In genomic region chr4:119088424-119088823, GRCm38 (mm10) we compare ENCODE assay signal across 23 mouse cellular contexts. TPM values are rescaled to one million over a fixed set of nuclear protein-coding genes. Genes with fewer than 3 reads are reported as not detected.
DNase-seq lines count a peak whose midpoint lies in the region; ATAC-seq and TF ChIP-seq lines count a peak whose summit lies in the region.
"Had no signal": no experiment of that assay in that cellular context is flagged by ENCODE, and none has a peak within 500 bp of the region (broad histone marks: within the 10 kb centered on the region; RNA-seq: fewer than 3 reads in every experiment).

No protein-coding gene starts in this region.

- ATAC-seq in heart, embryonic 12.5 days (ENCODE audit: insufficient number of reproducible peaks, low FRiP score), result no peak
- ATAC-seq: forebrain, embryonic 14.5 days; forebrain, embryonic 16.5 days had no signal

- DNase-seq in heart, postnatal 25 days (ENCODE audit: low spot score), result no peak
- peak; percentile 74 for DNase-seq in ES-CJ7 (ENCODE audit: low read depth, low spot score)
- peak; percentile 54 for DNase-seq in ZHBTc4 (ENCODE audit: low read depth, low spot score)
- no peak for DNase-seq in left cerebral cortex, postnatal 10 days (ENCODE audit: extremely low spot score in 1 of 2, low spot score in 2 of 2)
- no peak for DNase-seq in urinary bladder, postnatal 4 days (ENCODE audit: low spot score in 2 of 2)
- DNase-seq in layer of hippocampus, adult 2 months (ENCODE audit: low spot score in 2 of 2), result no peak
- DNase-seq: adrenal gland, adult 2 months; adrenal gland, postnatal 10 days; adrenal gland, postnatal 25 days; cerebellum, adult 11 months; cerebellum, adult 18-20 months; cerebellum, adult 8-10 months; cerebellum, adult 9-11 months; cerebellum, postnatal 14 days; cerebellum, postnatal 36 days; embryo, embryonic 11 days had no signal

- H3K36me3 ChIP-seq in heart, embryonic 12.5 days, result no peaks in the 10 kb centered on the region
- H3K36me3 ChIP-seq: embryonic facial prominence, embryonic 12.5 days; forebrain, embryonic 10.5 days; forebrain, embryonic 12.5 days had no signal

- intact Hi-C loops in heart, postnatal 25 days (cut with DNase I), result no loop called here
- intact Hi-C loops in left cerebral cortex, postnatal 10 days (cut with DNase I), result no loop called here

- H3K9ac ChIP-seq in heart, embryonic 12.5 days, result no peak overlapping the region
- H3K9ac ChIP-seq: embryonic facial prominence, embryonic 12.5 days; forebrain, embryonic 12.5 days had no signal

- no peak overlapping the region for H3K4me2 ChIP-seq in heart, embryonic 12.5 days
- H3K4me2 ChIP-seq: embryonic facial prominence, embryonic 12.5 days; forebrain, embryonic 12.5 days had no signal

- H3K27me3 ChIP-seq in heart, embryonic 12.5 days (replicated peaks), result no peaks in the 10 kb centered on the region
- H3K27me3 ChIP-seq: embryonic facial prominence, embryonic 12.5 days; forebrain, embryonic 12.5 days had no signal

- no peaks in the 10 kb centered on the region for H3K9me3 ChIP-seq in heart, embryonic 12.5 days (replicated peaks)
- H3K9me3 ChIP-seq: embryonic facial prominence, embryonic 12.5 days; forebrain, embryonic 10.5 days; forebrain, embryonic 12.5 days had no signal

- WGBS in heart, embryonic 12.5 days, result 49% methylated on average over 2 of the region's 2 CpGs

- no peak overlapping the region for H3K4me3 ChIP-seq in heart, embryonic 12.5 days
- H3K4me3 ChIP-seq in layer of hippocampus, adult 2 months, result no peak overlapping the region
- H3K4me3 ChIP-seq: embryonic facial prominence, embryonic 12.5 days; erythroblast, embryonic 14.5 days; forebrain, embryonic 10.5 days; forebrain, embryonic 12.5 days had no signal

- no peak for TF ChIP-seq CTCF in layer of hippocampus, adult 2 months (conservative IDR thresholded peaks at IDR 0.05)

- H3K4me1 ChIP-seq in heart, embryonic 12.5 days (replicated peaks), result no peaks in the 10 kb centered on the region
- H3K4me1 ChIP-seq: forebrain, embryonic 12.5 days had no signal

- 0 out of 2 replicates have a peak overlapping the region, but pooled peaks have one; percentile 9 for H3K27ac ChIP-seq in heart, embryonic 12.5 days (ENCODE audit: poor library complexity, severe bottlenecking)
- H3K27ac ChIP-seq in layer of hippocampus, adult 2 months, result no peak overlapping the region
- H3K27ac ChIP-seq: embryonic facial prominence, embryonic 12.5 days; forebrain, embryonic 10.5 days; forebrain, embryonic 12.5 days had no signal

RNA-seq across cellular contexts. Expression of gene Slc2a1, which starts 20.1 kb away (rescaled TPM):
- 330 and 331 TPM in 2 replicates for polyA plus RNA-seq in heart, embryonic 12.5 days (2016; fragmentation: Nextera tagmentation; extraction: Ambion mirVana)
- total RNA-seq in heart, postnatal 25 days (2021), result 1 to 10 TPM; 7.3 to 8.0 TPM
- total RNA-seq in left cerebral cortex, postnatal 10 days (2021), result 10 to 100 TPM; 46.2 to 70.9 TPM
- 10 to 100 TPM; 94.5 to 96.4 TPM for total RNA-seq in layer of hippocampus, adult 2 months (2021)

Comparison
In these comparisons a context has a peak if more than half of its experiments do, and no peak if none do; other contexts are left out.
1. DNase-seq: peak in ES-CJ7 (single experiment) and ZHBTc4 (single experiment); none in heart, postnatal 25 days (single experiment), left cerebral cortex, postnatal 10 days (0 of 2), urinary bladder, postnatal 4 days (0 of 2) and layer of hippocampus, adult 2 months (0 of 2).
2. RNA of gene Slc2a1, which starts 20.1 kb away (total RNA-seq): 94.5 to 96.4 TPM in layer of hippocampus, adult 2 months and 46.2 to 70.9 TPM in left cerebral cortex, postnatal 10 days; 7.3 to 8.0 TPM in heart, postnatal 25 days; every median in the first group is over 4 times any median in the second.